Mouse (Mus musculus) neural tube, embryonic 11.5 days (tissue): ENCODE measurements around the gene Samd13. TPM values are rescaled to one million over a fixed set of nuclear protein-coding genes. Genes with fewer than 3 reads are reported as not detected.

Experiments used
- ATAC-seq: fragments of 200-750 bp; cut with Nextera tagmentation; 2 replicates; pipeline ENCODE4 v1.8.0; 2017; ENCODE audit warnings: moderate number of reproducible peaks, mild to moderate bottlenecking, moderate TSS enrichment, moderate library complexity; ENCODE audit not compliant: insufficient read depth, low FRiP score, low TSS enrichment
- DNase-seq: peaks from one replicate; pipeline ENCODE4 v3.0.0-alpha.2; 2015; ENCODE audit warnings: low spot score
- H3K27ac ChIP-seq: fragments of 300-500 bp; sonication (generic); 2 replicates; pipeline ENCODE4 v1.5.1; 2014; ENCODE audit warnings: low read depth, mild to moderate bottlenecking, low read length
- H3K27me3 ChIP-seq: fragments of 300-500 bp; sonication (generic); 2 replicates; pipeline ENCODE4 v1.6.1; 2014; ENCODE audit warnings: mild to moderate bottlenecking, low read length, mixed read lengths; ENCODE audit not compliant: control insufficient read depth, insufficient read depth
- H3K36me3 ChIP-seq: fragments of 300-500 bp; sonication (generic); 2 replicates; pipeline ENCODE4 v1.6.1; 2014; ENCODE audit warnings: mild to moderate bottlenecking, low read length, moderate library complexity, mixed read lengths; ENCODE audit not compliant: control insufficient read depth, insufficient read depth
- H3K4me1 ChIP-seq: fragments of 300-500 bp; sonication (generic); 2 replicates; pipeline ENCODE4 v1.6.1; 2014; ENCODE audit warnings: low read length, mixed read lengths; ENCODE audit not compliant: control insufficient read depth, insufficient read depth
- H3K4me2 ChIP-seq: fragments of 300-500 bp; sonication (generic); 2 replicates; pipeline ENCODE4 v1.6.1; 2014; ENCODE audit warnings: low read depth, mild to moderate bottlenecking, moderate library complexity
- H3K4me3 ChIP-seq: fragments of 300-500 bp; sonication (generic); 2 replicates; pipeline ENCODE4 v1.5.1; 2014; ENCODE audit warnings: low read depth, low read length
- H3K9ac ChIP-seq: fragments of 300-500 bp; sonication (generic); 2 replicates; pipeline ENCODE4 v1.6.1; 2014; ENCODE audit warnings: mild to moderate bottlenecking, low read length
- H3K9me3 ChIP-seq: fragments of 300-500 bp; sonication (generic); 2 replicates; pipeline ENCODE4 v1.6.1; 2016; ENCODE audit warnings: low read length; ENCODE audit not compliant: control insufficient read depth
- WGBS: fragments of 180-500 bp; shearing (Covaris S2); extraction: QIAGEN DNeasy Blood & Tissue Kit; methylation state at CpG from one replicate; pipeline ENCODE4 v1.1.7; 2014; 5-methylcytosine and 5-hydroxymethylcytosine counted together
- polyA plus RNA-seq: library from polyadenylated mRNA; unstranded; fragments of >200 nt; fragmentation: Nextera tagmentation; extraction: Ambion mirVana; gene quantifications from 2 replicates; pipeline ENCODE4 v1.2.1, GENCODE M21; 2014

Gene Samd13
- polyA plus RNA-seq, 1 experiment from 2014 or later = 0.46 TPM

GRCm38 (mm10) chr3:146681696-146682095, 3.7 kb downstream of the Samd13 start:
- Histone ChIP-seq H3K36me3 (no peaks in the 10 kb centered on the region), H3K9ac (no peak overlapping the region), H3K9me3 (no peaks in the 10 kb centered on the region), H3K4me3 (no peak overlapping the region), H3K4me2 (no peak overlapping the region), H3K27me3 (0 out of 2 replicates have a peak, but pooled peaks cover 2% of the 10 kb centered on the region), H3K27ac (no peak overlapping the region), H3K4me1 (no peaks in the 10 kb centered on the region)
- ATAC-seq (no peak), DNase-seq (no peak)
- 86% methylated on average over 8 of the region's 8 CpGs for WGBS

- no peak overlapping the region for H3K4me2 ChIP-seq
- 0 out of 2 replicates have a peak, but pooled peaks cover 2% of the 10 kb centered on the region for H3K27me3 ChIP-seq
- ATAC-seq (no peak), DNase-seq (no peak)
- H3K4me3 ChIP-seq = no peak overlapping the region
- no peak overlapping the region for H3K27ac ChIP-seq
- H3K9me3 ChIP-seq = no peaks in the 10 kb centered on the region
- 89% methylated on average over 13 of the region's 13 CpGs for WGBS
- H3K4me1 ChIP-seq = no peaks in the 10 kb centered on the region
- H3K9ac ChIP-seq = no peak overlapping the region
- H3K36me3 ChIP-seq = no peaks in the 10 kb centered on the region
These were observed 4.8 kb downstream of the Samd13 start for GRCm38 (mm10) chr3:146680625-146681024.

- Histone ChIP-seq H3K36me3 (no peaks in the 10 kb centered on the region), H3K9me3 (no peaks in the 10 kb centered on the region), H3K9ac (no peak overlapping the region), H3K27ac (no peak overlapping the region), H3K4me3 (no peak overlapping the region), H3K4me2 (no peak overlapping the region), H3K4me1 (no peaks in the 10 kb centered on the region), H3K27me3 (0 out of 2 replicates have a peak, but pooled peaks cover 2% of the 10 kb centered on the region)
- ATAC-seq = no peak
- DNase-seq = no peak
- WGBS = 92% methylated on average over 16 of the region's 16 CpGs
These were observed 5.7 kb downstream of the Samd13 start for GRCm38 (mm10) chr3:146679646-146680045.

- Histone ChIP-seq H3K9ac (no peak overlapping the region), H3K27me3 (no peaks in the 10 kb centered on the region), H3K4me2 (no peak overlapping the region), H3K36me3 (no peaks in the 10 kb centered on the region), H3K27ac (no peak overlapping the region), H3K4me1 (no peaks in the 10 kb centered on the region), H3K9me3 (no peaks in the 10 kb centered on the region), H3K4me3 (no peak overlapping the region)
- WGBS = 87% methylated on average over 4 of the region's 4 CpGs
- DNase-seq (no peak), ATAC-seq (no peak)
These were observed 9.2 kb downstream of the Samd13 start for GRCm38 (mm10) chr3:146676193-146676592.

GRCm38 (mm10) chr3:146675101-146675500, 10.3 kb downstream of the Samd13 start:
- ATAC-seq (no peak), DNase-seq (no peak)
- H3K4me3 ChIP-seq = no peak overlapping the region
- H3K27me3 ChIP-seq = no peaks in the 10 kb centered on the region
- H3K4me2 ChIP-seq = no peak overlapping the region
- no peaks in the 10 kb centered on the region for H3K36me3 ChIP-seq
- no peak overlapping the region for H3K9ac ChIP-seq
- WGBS = 92% methylated on average over 1 of the region's 1 CpGs
- no peaks in the 10 kb centered on the region for H3K4me1 ChIP-seq
- H3K27ac ChIP-seq = no peak overlapping the region
- no peaks in the 10 kb centered on the region for H3K9me3 ChIP-seq

GRCm38 (mm10) chr3:146671121-146671520, 14.3 kb downstream of the Samd13 start:
- no peak overlapping the region for H3K27ac ChIP-seq
- H3K4me1 ChIP-seq = no peaks in the 10 kb centered on the region
- no peak overlapping the region for H3K4me2 ChIP-seq
- no peak for DNase-seq
- H3K9me3 ChIP-seq = no peaks in the 10 kb centered on the region
- H3K36me3 ChIP-seq = no peaks in the 10 kb centered on the region
- H3K4me3 ChIP-seq = no peak overlapping the region
- ATAC-seq = no peak
- no peak overlapping the region for H3K9ac ChIP-seq
- 69% methylated on average over 2 of the region's 2 CpGs for WGBS
- no peaks in the 10 kb centered on the region for H3K27me3 ChIP-seq

- H3K9me3 ChIP-seq = no peaks in the 10 kb centered on the region
- no peak overlapping the region for H3K9ac ChIP-seq
- ATAC-seq (no peak), DNase-seq (no peak)
- no peaks in the 10 kb centered on the region for H3K36me3 ChIP-seq
- no peaks in the 10 kb centered on the region for H3K27me3 ChIP-seq
- H3K4me3 ChIP-seq = no peak overlapping the region
- WGBS = 85% methylated on average over 7 of the region's 7 CpGs
- H3K27ac ChIP-seq = no peak overlapping the region
- H3K4me1 ChIP-seq = no peaks in the 10 kb centered on the region
- no peak overlapping the region for H3K4me2 ChIP-seq
These were observed 23.5 kb downstream of the Samd13 start for GRCm38 (mm10) chr3:146661907-146662306.

- no peak for DNase-seq
- Histone ChIP-seq H3K4me2 (no peak overlapping the region), H3K27ac (no peak overlapping the region), H3K4me3 (no peak overlapping the region), H3K9ac (no peak overlapping the region), H3K9me3 (no peaks in the 10 kb centered on the region), H3K4me1 (no peaks in the 10 kb centered on the region), H3K36me3 (no peaks in the 10 kb centered on the region), H3K27me3 (no peaks in the 10 kb centered on the region)
- ATAC-seq = no peak
- WGBS = 83% methylated on average over 6 of the region's 6 CpGs
These were observed 24.4 kb downstream of the Samd13 start for GRCm38 (mm10) chr3:146661001-146661400.

GRCm38 (mm10) chr3:146659321-146659720, 26.1 kb downstream of the Samd13 start:
- WGBS = 93% methylated on average over 5 of the region's 5 CpGs
- H3K27me3 ChIP-seq = no peaks in the 10 kb centered on the region
- DNase-seq (no peak), ATAC-seq (no peak)
- H3K36me3 ChIP-seq = no peaks in the 10 kb centered on the region
- no peak overlapping the region for H3K9ac ChIP-seq
- no peaks in the 10 kb centered on the region for H3K9me3 ChIP-seq
- no peak overlapping the region for H3K27ac ChIP-seq
- no peaks in the 10 kb centered on the region for H3K4me1 ChIP-seq
- H3K4me3 ChIP-seq = no peak overlapping the region
- no peak overlapping the region for H3K4me2 ChIP-seq
